Comparison of ENCODE assay signal across 9 mouse cellular contexts in the genomic region with DNA sequence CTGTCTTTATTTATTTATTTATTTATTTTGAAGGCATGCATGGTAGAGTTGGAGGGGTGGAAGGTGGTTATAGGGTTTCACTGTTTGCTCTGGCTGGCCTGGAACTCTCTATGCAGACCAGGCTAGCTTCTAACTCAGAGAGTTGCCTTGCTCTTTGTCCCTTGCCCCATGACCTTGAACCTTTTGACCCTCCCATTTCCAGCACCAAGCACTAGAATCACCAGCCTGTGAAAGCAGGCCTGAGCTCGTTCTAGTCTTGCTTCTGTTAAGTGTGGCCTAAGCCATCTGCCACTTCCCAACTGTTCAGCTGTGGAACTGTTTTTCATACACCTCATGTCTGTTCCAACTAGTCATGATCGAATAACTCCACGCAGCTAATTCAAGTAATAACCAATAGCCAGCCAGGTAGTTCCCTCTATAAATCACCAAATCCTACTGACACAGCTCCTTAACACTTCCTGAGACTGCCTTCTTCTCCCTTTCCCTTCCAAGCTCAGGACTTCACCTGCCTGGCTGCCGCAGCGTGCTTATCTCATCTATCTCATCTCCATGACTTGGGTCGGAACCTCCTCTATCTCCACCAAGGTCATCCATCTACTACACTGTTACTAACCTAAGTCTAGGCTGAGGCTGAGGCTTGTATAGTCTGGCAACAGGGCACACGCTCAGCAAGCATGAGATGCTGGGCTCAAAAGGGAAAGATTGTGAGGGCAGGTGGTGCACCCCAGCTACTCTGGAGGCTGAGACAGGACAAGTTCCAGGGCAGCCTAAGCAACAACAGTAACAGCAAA. TPM values are rescaled to one million over a fixed set of nuclear protein-coding genes. Genes with fewer than 3 reads are reported as not detected.
DNase-seq lines count a peak whose midpoint lies in the region; ATAC-seq and TF ChIP-seq lines count a peak whose summit lies in the region.
"Had no signal": no experiment of that assay in that cellular context is flagged by ENCODE, and none has a peak within 500 bp of the region (broad histone marks: within the 10 kb centered on the region; RNA-seq: fewer than 3 reads in every experiment).

No protein-coding gene starts in this region.

- H3K4me1 ChIP-seq in heart, embryonic 11.5 days (ENCODE audit: control insufficient read depth, insufficient read depth, low read length): peaks cover 22% of the 10 kb centered on the region
- H3K4me1 ChIP-seq in embryonic facial prominence, embryonic 11.5 days (ENCODE audit: control insufficient read depth, insufficient read depth, low read length): peaks cover 3% of the 10 kb centered on the region; the same call in 1 of the 2 replicates
- peaks cover 6% of the 10 kb centered on the region for H3K4me1 ChIP-seq in kidney, adult 2 months (ENCODE audit: control insufficient read depth, insufficient read depth, low read length)
- peaks cover 34% of the 10 kb centered on the region for H3K4me1 ChIP-seq in midbrain, embryonic 13.5 days (replicated peaks)

- H3K4me2 ChIP-seq in heart, embryonic 11.5 days: peak overlapping the region; percentile 81
- peak overlapping the region; percentile 60 for H3K4me2 ChIP-seq in embryonic facial prominence, embryonic 11.5 days (ENCODE audit: low read depth, low read length)
- H3K4me2 ChIP-seq in midbrain, embryonic 13.5 days (replicated peaks): peak overlapping the region; percentile 97

- no peak overlapping the region for H3K27ac ChIP-seq in heart, embryonic 11.5 days (ENCODE audit: low read depth, low read length)
- H3K27ac ChIP-seq in embryonic facial prominence, embryonic 11.5 days (replicated peaks; ENCODE audit: low read depth, low read length): no peak overlapping the region
- H3K27ac ChIP-seq in kidney, adult 2 months (ENCODE audit: insufficient read depth, low read depth, low read length): no peak overlapping the region
- no peak overlapping the region for H3K27ac ChIP-seq in midbrain, embryonic 13.5 days

- no peak for ATAC-seq in heart, embryonic 11.5 days (replicated peaks; ENCODE audit: insufficient number of reproducible peaks, low FRiP score, low TSS enrichment)
- ATAC-seq in embryonic facial prominence, embryonic 11.5 days (replicated peaks; ENCODE audit: insufficient number of reproducible peaks, low FRiP score, low TSS enrichment, low read depth): no peak
- no peak for ATAC-seq in midbrain, embryonic 13.5 days
- no peak for ATAC-seq in granulocyte monocyte progenitor cell, adult 5-6 weeks (replicated peaks; ENCODE audit: poor library complexity, severe bottlenecking)

- H3K9ac ChIP-seq in heart, embryonic 11.5 days (ENCODE audit: low read depth, low read length): peak overlapping the region; percentile 96
- H3K9ac ChIP-seq in embryonic facial prominence, embryonic 11.5 days (replicated peaks; ENCODE audit: low read length): 0 out of 2 replicates have a peak overlapping the region, but pooled peaks have one; percentile 2
- H3K9ac ChIP-seq in midbrain, embryonic 13.5 days (replicated peaks): peak overlapping the region; percentile 92; the same call in 1 of the 2 replicates

- no peak for TF ChIP-seq POLR2A in kidney, adult 2 months (IDR thresholded peaks at IDR 0.05; ENCODE audit: low read depth, low read length)

- H3K36me3 ChIP-seq in heart, embryonic 11.5 days (ENCODE audit: control insufficient read depth, insufficient read depth, low read length): peaks cover 24% of the 10 kb centered on the region
- peaks cover 3% of the 10 kb centered on the region for H3K36me3 ChIP-seq in embryonic facial prominence, embryonic 11.5 days (replicated peaks; ENCODE audit: control insufficient read depth, insufficient read depth, low read depth, low read length)
- H3K36me3 ChIP-seq in kidney, adult 2 months (ENCODE audit: control insufficient read depth, insufficient read depth, low read length): peaks cover 4% of the 10 kb centered on the region
- H3K36me3 ChIP-seq in midbrain, embryonic 13.5 days: peaks cover 44% of the 10 kb centered on the region

- H3K27me3 ChIP-seq in heart, embryonic 11.5 days (ENCODE audit: control insufficient read depth, insufficient read depth, low read length): no peaks in the 10 kb centered on the region
- no peaks in the 10 kb centered on the region for H3K27me3 ChIP-seq in embryonic facial prominence, embryonic 11.5 days (ENCODE audit: control insufficient read depth, insufficient read depth, low read length)
- no peaks in the 10 kb centered on the region for H3K27me3 ChIP-seq in kidney, adult 2 months (replicated peaks; ENCODE audit: control insufficient read depth, insufficient read depth, low read length)
- no peaks in the 10 kb centered on the region for H3K27me3 ChIP-seq in midbrain, embryonic 13.5 days

- H3K4me3 ChIP-seq in heart, embryonic 11.5 days (ENCODE audit: low read depth, low read length): peak overlapping the region; percentile 83
- H3K4me3 ChIP-seq in embryonic facial prominence, embryonic 11.5 days (ENCODE audit: low read depth, low read length): peak overlapping the region; percentile 87
- peak overlapping the region; percentile 83 for H3K4me3 ChIP-seq in kidney, adult 2 months (ENCODE audit: insufficient read depth, low read depth, low read length)
- H3K4me3 ChIP-seq in midbrain, embryonic 13.5 days (replicated peaks): peak overlapping the region; percentile 91

- H3K9me3 ChIP-seq in heart, embryonic 11.5 days (replicated peaks; ENCODE audit: control insufficient read depth, low read length): no peaks in the 10 kb centered on the region
- no peaks in the 10 kb centered on the region for H3K9me3 ChIP-seq in embryonic facial prominence, embryonic 11.5 days (replicated peaks; ENCODE audit: control insufficient read depth, low read length)
- no peaks in the 10 kb centered on the region for H3K9me3 ChIP-seq in midbrain, embryonic 13.5 days

- TF ChIP-seq CTCF in kidney, adult 2 months (conservative IDR thresholded peaks at IDR 0.05; ENCODE audit: insufficient read depth, insufficient read length, low read depth, low read length): no peak

- WGBS in heart, embryonic 11.5 days (ENCODE audit: insufficient replicate concordance): 69% methylated on average over 7 of the region's 7 CpGs
- 85% methylated on average over 7 of the region's 7 CpGs for WGBS in embryonic facial prominence, embryonic 11.5 days
- 55% methylated on average over 7 of the region's 7 CpGs for WGBS in kidney, adult 2 months
- 89% methylated on average over 7 of the region's 7 CpGs for WGBS in midbrain, embryonic 13.5 days

- no peak for DNase-seq in heart, postnatal 4 days
- DNase-seq in embryonic facial prominence, embryonic 11.5 days (ENCODE audit: low spot score): no peak
- DNase-seq in kidney, adult 2 months: peak; percentile 59
- DNase-seq in adipocyte (ENCODE audit: low spot score): no peak
- no peak for DNase-seq in right cerebral cortex, postnatal 10 days (ENCODE audit: low spot score in 2 of 2)

RNA-seq across cellular contexts. Expression of gene Sdhd, which starts 1.4 kb away (rescaled TPM):
- polyA plus RNA-seq in heart, embryonic 11.5 days (2014; fragmentation: Nextera tagmentation; extraction: Ambion mirVana): 572 and 623 TPM in 2 replicates
- total RNA-seq in heart, postnatal 4 days (2021): 100 to 1,000 TPM; 664 to 695 TPM
- polyA plus RNA-seq in embryonic facial prominence, embryonic 11.5 days (2014; fragmentation: Nextera tagmentation; extraction: Ambion mirVana): 302 and 308 TPM in 2 replicates
- 541 and 551 TPM in 2 replicates for polyA plus RNA-seq in kidney, adult 2 months (2012; rRNA removed)
- 209 and 210 TPM in 2 replicates for polyA plus RNA-seq in midbrain, embryonic 13.5 days (2015; fragmentation: Nextera tagmentation; extraction: Ambion mirVana)
- 172 and 230 TPM in 2 replicates for total RNA-seq in granulocyte monocyte progenitor cell, adult 5-6 weeks (2014; fragmentation: Nextera tagmentation)
- 178 and 221 TPM in 2 replicates for total RNA-seq in granulocyte monocyte progenitor cell, adult 5-6 weeks (2017)

RNA-seq across cellular contexts. Expression of gene Timm8b, which starts 1.5 kb away (rescaled TPM):
- 292 and 318 TPM in 2 replicates for polyA plus RNA-seq in heart, embryonic 11.5 days (2014; fragmentation: Nextera tagmentation; extraction: Ambion mirVana)
- total RNA-seq in heart, postnatal 4 days (2021): 100 to 1,000 TPM; 196 to 216 TPM
- polyA plus RNA-seq in embryonic facial prominence, embryonic 11.5 days (2014; fragmentation: Nextera tagmentation; extraction: Ambion mirVana): 301 and 326 TPM in 2 replicates
- 292 and 335 TPM in 2 replicates for polyA plus RNA-seq in kidney, adult 2 months (2012; rRNA removed)
- polyA plus RNA-seq in midbrain, embryonic 13.5 days (2015; fragmentation: Nextera tagmentation; extraction: Ambion mirVana): 386 and 397 TPM in 2 replicates
- 134 and 159 TPM in 2 replicates for total RNA-seq in granulocyte monocyte progenitor cell, adult 5-6 weeks (2014; fragmentation: Nextera tagmentation)
- 238 and 258 TPM in 2 replicates for total RNA-seq in granulocyte monocyte progenitor cell, adult 5-6 weeks (2017)

RNA-seq across cellular contexts. Expression of gene Pih1d2, which starts 14.9 kb away (rescaled TPM):
- 1.8 and 3.1 TPM in 2 replicates for polyA plus RNA-seq in heart, embryonic 11.5 days (2014; fragmentation: Nextera tagmentation; extraction: Ambion mirVana)
- total RNA-seq in heart, postnatal 4 days (2021): under 1 TPM; 0.59 to 0.69 TPM
- 3.1 and 5.3 TPM in 2 replicates for polyA plus RNA-seq in embryonic facial prominence, embryonic 11.5 days (2014; fragmentation: Nextera tagmentation; extraction: Ambion mirVana)
- polyA plus RNA-seq in kidney, adult 2 months (2012; rRNA removed): 2.1 and 2.7 TPM in 2 replicates
- 5.5 and 6.5 TPM in 2 replicates for polyA plus RNA-seq in midbrain, embryonic 13.5 days (2015; fragmentation: Nextera tagmentation; extraction: Ambion mirVana)
- 0.41 and 1.5 TPM in 2 replicates for total RNA-seq in granulocyte monocyte progenitor cell, adult 5-6 weeks (2014; fragmentation: Nextera tagmentation)
- 0.41 and 7.5 TPM in 2 replicates for total RNA-seq in granulocyte monocyte progenitor cell, adult 5-6 weeks (2017)

RNA-seq across cellular contexts. Expression of gene Nkapd1, which starts 15.0 kb away (rescaled TPM):
- polyA plus RNA-seq in heart, embryonic 11.5 days (2014; fragmentation: Nextera tagmentation; extraction: Ambion mirVana): 20.2 and 21.3 TPM in 2 replicates
- 10 to 100 TPM; 19.0 to 20.3 TPM for total RNA-seq in heart, postnatal 4 days (2021)
- polyA plus RNA-seq in embryonic facial prominence, embryonic 11.5 days (2014; fragmentation: Nextera tagmentation; extraction: Ambion mirVana): 30.8 and 35.3 TPM in 2 replicates
- 4.1 and 5.1 TPM in 2 replicates for polyA plus RNA-seq in kidney, adult 2 months (2012; rRNA removed)
- polyA plus RNA-seq in midbrain, embryonic 13.5 days (2015; fragmentation: Nextera tagmentation; extraction: Ambion mirVana): 23.5 and 23.8 TPM in 2 replicates
- total RNA-seq in granulocyte monocyte progenitor cell, adult 5-6 weeks (2014; fragmentation: Nextera tagmentation): 26.3 and 29.6 TPM in 2 replicates
- total RNA-seq in granulocyte monocyte progenitor cell, adult 5-6 weeks (2017): 36.4 and 43.9 TPM in 2 replicates

RNA-seq across cellular contexts. Expression of gene Tex12, which starts 41.1 kb away (rescaled TPM):
- polyA plus RNA-seq in heart, embryonic 11.5 days (2014; fragmentation: Nextera tagmentation; extraction: Ambion mirVana): not detected in 2 replicates
- not detected for total RNA-seq in heart, postnatal 4 days (2021)
- polyA plus RNA-seq in embryonic facial prominence, embryonic 11.5 days (2014; fragmentation: Nextera tagmentation; extraction: Ambion mirVana): not detected in 2 replicates
- not detected in 2 replicates for polyA plus RNA-seq in kidney, adult 2 months (2012; rRNA removed)
- polyA plus RNA-seq in midbrain, embryonic 13.5 days (2015; fragmentation: Nextera tagmentation; extraction: Ambion mirVana): 0.32 and 0.50 TPM in 2 replicates
- total RNA-seq in granulocyte monocyte progenitor cell, adult 5-6 weeks (2014; fragmentation: Nextera tagmentation): not detected in 2 replicates
- not detected in 2 replicates for total RNA-seq in granulocyte monocyte progenitor cell, adult 5-6 weeks (2017)
- total RNA-seq: hematopoietic stem cell, adult 5-6 weeks had no signal

Comparison
In these comparisons a context has a peak if more than half of its experiments do, and no peak if none do; other contexts are left out.
1. H3K9ac ChIP-seq: peak in every context shown above with its lines; median percentile 96 in heart, embryonic 11.5 days; 92 in midbrain, embryonic 13.5 days; 2 in embryonic facial prominence, embryonic 11.5 days.